Mouse (Mus musculus) liver, embryonic 15.5 days (tissue): ENCODE data around the gene Dnajc21. TPM values are rescaled to one million over a fixed set of nuclear protein-coding genes. Genes with fewer than 3 reads are reported as not detected.

Experiments
- polyA plus RNA-seq: library from polyadenylated mRNA; unstranded; fragments of >200 nt; fragmentation: Nextera tagmentation; extraction: Ambion mirVana; gene quantifications from 2 replicates; pipeline ENCODE4 v1.2.1, GENCODE M21; 2015

Dnajc21 gene
- polyA plus RNA-seq, 1 experiment from 2014 or later = 4.9 TPM

Other genes starting within 250 kb of the Dnajc21 start
- gene Gm21973, start 145.1 kb downstream of the Dnajc21 start, polyA plus RNA-seq = not detected in 2 replicates
- gene Agxt2, start 112.0 kb downstream of the Dnajc21 start, polyA plus RNA-seq = 9.8 and 11.7 TPM in 2 replicates
- gene Brix1, start 15.4 kb upstream of the Dnajc21 start, polyA plus RNA-seq = 39.7 and 53.6 TPM in 2 replicates
- 14.2 and 15.3 TPM in 2 replicates for gene Rad1, start 15.5 kb upstream of the Dnajc21 start, polyA plus RNA-seq
- not detected in 2 replicates for gene Ttc23l, start 88.2 kb upstream of the Dnajc21 start, polyA plus RNA-seq
- gene Rai14, start 244.1 kb upstream of the Dnajc21 start, polyA plus RNA-seq = 4.6 and 5.4 TPM in 2 replicates